Mouse (Mus musculus) gastrocnemius, postnatal 4 days (tissue): ENCODE measurements around the gene Slc35a2. TPM values are rescaled to one million over a fixed set of nuclear protein-coding genes. Genes with fewer than 3 reads are reported as not detected.
A peak's percentile ranks its signal among the peaks of the same experiment; 100 is the strongest.

ENCODE experiments used
- DNase-seq, 2 experiments: peaks; one replicate each; pipeline ENCODE4 v3.0.0; 2021 to 2022; ENCODE audit warnings: low spot score in 2 of 2, mixed read lengths in 2 of 2
- long read RNA-seq, 2 experiments: library from polyadenylated mRNA; stranded (forward); transcript quantifications; one replicate each; pipeline ENCODE4 v2.0.0; 2021
- total RNA-seq, 2 experiments: library from RNA; stranded (reverse); gene quantifications; 2 replicates each; pipeline ENCODE4 v1.2.3; 2021

Gene Slc35a2
- 10 to 100 TPM; 17.0 to 21.2 TPM for total RNA-seq
- long read RNA-seq, experiment 1, transcript Slc35a2-203 (5 exons, 1,527 nt), result major isoform, 7 of 13 reads
- long read RNA-seq, experiment 1, partial matches to known transcripts, result 1 of 13 reads
- long read RNA-seq, experiment 1, other reads (novel, unspliced or antisense), result 4 of 13 reads
- long read RNA-seq, experiment 2, transcript Slc35a2-202 (4 exons, 3,094 nt), result minor isoform, 7 of 20 reads
- long read RNA-seq, experiment 2, transcript Slc35a2-203 (5 exons, 1,527 nt), result major isoform, 10 of 20 reads
- long read RNA-seq, experiment 2, partial matches to known transcripts, result 0 of 20 reads
- long read RNA-seq, experiment 2, other reads (novel, unspliced or antisense), result 1 of 20 reads

GRCm38 (mm10) chrX:7883841-7884567 is at the start of gene Slc35a2:
TSS of gene Slc35a2 (plus strand) at chrX:7884028.
- peak; percentile 49 to 80 for DNase-seq

- no peak for DNase-seq
Measured at GRCm38 (mm10) chrX:7837146-7837545, 46.7 kb upstream of the Slc35a2 start.

- DNase-seq, result no peak
Measured at GRCm38 (mm10) chrX:7840842-7841162, 43.0 kb upstream of the Slc35a2 start.

GRCm38 (mm10) chrX:7841163-7842162 is 42.4 kb upstream of the Slc35a2 start, which contains the start of gene Otud5:
TSS of gene Otud5 (plus strand) at chrX:7841364.
- peak; percentile 80 to 90 for DNase-seq

- DNase-seq, result no peak
Measured at GRCm38 (mm10) chrX:7842318-7842717, 41.5 kb upstream of the Slc35a2 start.

GRCm38 (mm10) chrX:7847845-7848244 is 36.0 kb upstream of the Slc35a2 start:
- no peak for DNase-seq

GRCm38 (mm10) chrX:7854578-7854977 is 29.2 kb upstream of the Slc35a2 start:
- DNase-seq, result peak in 1 of 2 experiments; percentile 9

GRCm38 (mm10) chrX:7859191-7859753 is 24.6 kb upstream of the Slc35a2 start:
- DNase-seq, result no peak

- DNase-seq, result no peak
Measured at GRCm38 (mm10) chrX:7863181-7863580, 20.6 kb upstream of the Slc35a2 start.

GRCm38 (mm10) chrX:7864551-7864950 is 19.3 kb upstream of the Slc35a2 start:
- DNase-seq, result no peak

- no peak for DNase-seq
Measured at GRCm38 (mm10) chrX:7865343-7865742, 18.5 kb upstream of the Slc35a2 start.

- DNase-seq, result no peak
Measured at GRCm38 (mm10) chrX:7865786-7866185, 18.0 kb upstream of the Slc35a2 start.

GRCm38 (mm10) chrX:7867141-7867540 is 16.7 kb upstream of the Slc35a2 start:
- DNase-seq, result no peak

GRCm38 (mm10) chrX:7868506-7868905 is 15.3 kb upstream of the Slc35a2 start:
- no peak for DNase-seq

GRCm38 (mm10) chrX:7869826-7870225 is 14.0 kb upstream of the Slc35a2 start:
- DNase-seq, result no peak

GRCm38 (mm10) chrX:7878007-7878419 is 5.8 kb upstream of the Slc35a2 start, which contains the start of gene Pim2:
TSS of gene Pim2 (plus strand) at chrX:7878262.
- peak in 1 of 2 experiments; percentile 43 for DNase-seq

GRCm38 (mm10) chrX:7878495-7878894 is 5.3 kb upstream of the Slc35a2 start:
- no peak for DNase-seq

GRCm38 (mm10) chrX:7879819-7880218 is 4.0 kb upstream of the Slc35a2 start:
- DNase-seq, result peak in 1 of 2 experiments; percentile 25

- DNase-seq, result no peak
Measured at GRCm38 (mm10) chrX:7898211-7898610, 14.4 kb downstream of the Slc35a2 start.
